Mouse (Mus musculus) forebrain, embryonic 16.5 days (tissue): Measurements from ENCODE around the gene T2. TPM values are rescaled to one million over a fixed set of nuclear protein-coding genes. Genes with fewer than 3 reads are reported as not detected.

Source experiments
- ATAC-seq: fragments of 200-750 bp; cut with Nextera tagmentation; 2 replicates; pipeline ENCODE4 v1.8.0; 2017; ENCODE audit warnings: mild to moderate bottlenecking, moderate library complexity
- H3K27ac ChIP-seq: fragments of 300-500 bp; sonication (generic); 2 replicates; pipeline ENCODE4 v1.5.1; 2014; ENCODE audit warnings: low read length, control low read depth
- H3K27me3 ChIP-seq: fragments of 300-500 bp; sonication (generic); replicated peaks from 2 replicates; pipeline ENCODE4 v1.6.1; 2014; ENCODE audit warnings: low read length; ENCODE audit not compliant: control insufficient read depth, insufficient read depth
- H3K36me3 ChIP-seq: fragments of 300-500 bp; sonication (generic); 2 replicates; pipeline ENCODE4 v1.6.1; 2014; ENCODE audit not compliant: control insufficient read depth, insufficient read depth
- H3K4me1 ChIP-seq: fragments of 300-500 bp; sonication (generic); replicated peaks from 2 replicates; pipeline ENCODE4 v1.6.1; 2014; ENCODE audit warnings: low read length; ENCODE audit not compliant: control insufficient read depth, insufficient read depth
- H3K4me2 ChIP-seq: fragments of 300-500 bp; sonication (generic); 2 replicates; pipeline ENCODE4 v1.6.1; 2014; ENCODE audit warnings: mild to moderate bottlenecking, low read length, control low read depth
- H3K4me3 ChIP-seq: fragments of 300-500 bp; sonication (generic); replicated peaks from 2 replicates; pipeline ENCODE4 v1.5.1; 2014; ENCODE audit warnings: mild to moderate bottlenecking, low read length, control low read depth
- H3K9ac ChIP-seq: fragments of 300-500 bp; sonication (generic); replicated peaks from 2 replicates; pipeline ENCODE4 v1.6.1; 2014; ENCODE audit warnings: low read depth, low read length, control low read depth
- H3K9me3 ChIP-seq: fragments of 300-500 bp; sonication (generic); 2 replicates; pipeline ENCODE4 v1.6.1; 2016; ENCODE audit warnings: low read length; ENCODE audit not compliant: control insufficient read depth
- WGBS: fragments of 180-500 bp; shearing (Covaris S2); extraction: QIAGEN DNeasy Blood & Tissue Kit; methylation state at CpG from one replicate; pipeline ENCODE4 v1.1.7; 2014; 5-methylcytosine and 5-hydroxymethylcytosine counted together
- polyA plus RNA-seq: library from polyadenylated mRNA; unstranded; fragments of >200 nt; fragmentation: Nextera tagmentation; extraction: Ambion mirVana; gene quantifications from 2 replicates; pipeline ENCODE4 v1.2.1, GENCODE M21; 2015

Gene T2
- polyA plus RNA-seq, 1 experiment from 2014 or later, result 0.22 TPM

DNA sequence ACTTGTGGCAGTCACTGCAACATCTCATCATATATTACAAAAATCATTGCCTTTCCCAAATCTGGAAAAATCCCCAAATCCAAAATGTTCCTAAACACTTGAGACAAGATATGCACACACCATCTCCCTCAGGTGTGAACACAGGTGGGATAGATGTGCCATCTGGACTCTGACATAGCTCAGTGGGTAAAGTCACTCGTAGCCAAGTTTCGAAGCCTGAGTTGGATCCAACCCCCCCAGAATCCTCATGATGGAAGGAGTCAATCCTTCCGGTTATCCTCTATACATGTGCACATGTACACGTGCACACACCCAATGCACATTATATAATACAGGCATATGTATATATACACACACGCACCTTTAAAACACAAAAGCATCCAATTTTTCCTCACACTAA lies 5.1 kb downstream of the T2 start:
- no peak for ATAC-seq
- no peak overlapping the region for H3K27ac ChIP-seq

DNA sequence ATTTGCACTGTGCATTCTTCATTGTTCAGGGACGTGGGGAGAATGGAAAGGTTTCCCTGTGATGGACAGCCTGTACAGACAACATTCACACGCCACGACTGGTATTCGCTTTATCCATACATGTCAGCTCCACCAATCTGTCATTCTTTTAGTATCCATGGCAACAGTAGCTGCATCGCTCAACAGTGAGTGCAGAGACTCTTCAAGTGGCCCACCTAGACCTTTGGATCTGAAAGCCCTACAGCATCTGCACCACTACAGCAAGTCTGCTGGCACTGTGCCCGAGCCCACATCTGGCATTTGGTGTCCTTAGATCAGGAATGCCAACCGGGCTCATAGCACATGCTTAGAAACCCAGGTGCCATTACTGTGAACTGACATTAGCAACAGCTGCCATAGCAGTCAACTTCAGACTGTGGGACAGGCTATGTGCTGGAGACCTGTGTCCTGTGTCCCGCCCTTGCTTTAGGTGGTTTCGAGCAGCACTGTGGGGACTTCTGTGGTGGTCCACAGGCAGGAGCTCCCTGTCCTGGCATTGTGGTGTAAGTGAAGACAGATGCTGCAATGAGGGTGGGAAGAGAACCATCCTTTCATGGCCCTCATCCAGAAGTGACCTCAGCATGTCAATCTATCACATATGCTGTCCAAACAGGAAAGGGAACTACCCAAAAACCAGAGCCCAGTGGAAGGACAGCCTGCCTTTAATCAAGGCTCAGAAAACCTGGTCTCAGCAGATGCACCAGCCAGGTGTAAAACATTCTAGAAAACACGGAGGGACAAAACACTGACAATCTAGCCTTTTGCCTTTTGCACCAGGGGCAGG lies 5.7 kb downstream of the T2 start:
- peak; percentile 47 for ATAC-seq
- Histone ChIP-seq H3K9ac (no peak overlapping the region), H3K27me3 (no peaks in the 10 kb centered on the region), H3K27ac (no peak overlapping the region), H3K4me1 (peaks cover 13% of the 10 kb centered on the region), H3K9me3 (no peaks in the 10 kb centered on the region), H3K36me3 (no peaks in the 10 kb centered on the region), H3K4me2 (no peak overlapping the region), H3K4me3 (no peak overlapping the region)
- 57% methylated on average over 10 of the region's 10 CpGs for WGBS

More for the DNA sequence above, 5.1 kb downstream of the T2 start:
- H3K27me3 ChIP-seq, result no peaks in the 10 kb centered on the region
- no peaks in the 10 kb centered on the region for H3K9me3 ChIP-seq
- no peak overlapping the region for H3K4me2 ChIP-seq
- peaks cover 8% of the 10 kb centered on the region for H3K4me1 ChIP-seq
- no peak overlapping the region for H3K9ac ChIP-seq
- WGBS, result 80% methylated on average over 5 of the region's 5 CpGs
- no peak overlapping the region for H3K4me3 ChIP-seq
- H3K36me3 ChIP-seq, result no peaks in the 10 kb centered on the region

GRCm38 (mm10) chr17:8367514-8368480 lies 12.0 kb downstream of the T2 start:
- H3K36me3 ChIP-seq, result no peaks in the 10 kb centered on the region
- H3K9me3 ChIP-seq, result no peaks in the 10 kb centered on the region
- ATAC-seq, result peak; percentile 53
- peak overlapping the region; percentile 99 for H3K27ac ChIP-seq
- H3K4me2 ChIP-seq, result peak overlapping the region; percentile 44
- WGBS, result 5% methylated on average over 20 of the region's 20 CpGs
- peaks cover 51% of the 10 kb centered on the region for H3K4me1 ChIP-seq
- H3K9ac ChIP-seq, result peak overlapping the region; percentile 64
- H3K4me3 ChIP-seq, result 0 out of 2 replicates have a peak overlapping the region, but pooled peaks have one; percentile 12
- H3K27me3 ChIP-seq, result no peaks in the 10 kb centered on the region

- Histone ChIP-seq H3K4me2 (peak overlapping the region; percentile 48), H3K9ac (peak overlapping the region; percentile 46), H3K27me3 (no peaks in the 10 kb centered on the region), H3K27ac (peak overlapping the region; percentile 99), H3K36me3 (no peaks in the 10 kb centered on the region), H3K4me3 (peak overlapping the region; percentile 28), H3K9me3 (no peaks in the 10 kb centered on the region), H3K4me1 (peaks cover 55% of the 10 kb centered on the region)
- WGBS, result 6% methylated on average over 8 of the region's 8 CpGs
- ATAC-seq, result peak; percentile 74
These were observed 12.8 kb downstream of the T2 start for GRCm38 (mm10) chr17:8368570-8368969.

GRCm38 (mm10) chr17:8369171-8369570 lies 13.4 kb downstream of the T2 start:
- H3K9me3 ChIP-seq, result no peaks in the 10 kb centered on the region

GRCm38 (mm10) chr17:8370634-8371229 lies 14.9 kb downstream of the T2 start:
- WGBS, result 18% methylated on average over 13 of the region's 13 CpGs
- H3K4me3 ChIP-seq, result no peak overlapping the region
- H3K4me1 ChIP-seq, result peaks cover 58% of the 10 kb centered on the region
- H3K36me3 ChIP-seq, result no peaks in the 10 kb centered on the region
- no peak for ATAC-seq
- peak overlapping the region; percentile 62 for H3K9ac ChIP-seq
- no peak overlapping the region for H3K4me2 ChIP-seq
- no peaks in the 10 kb centered on the region for H3K27me3 ChIP-seq
- H3K9me3 ChIP-seq, result no peaks in the 10 kb centered on the region
- H3K27ac ChIP-seq, result peak overlapping the region; percentile 97

More at GRCm38 (mm10) chr17:8369171-8369570, 13.4 kb downstream of the T2 start:
- peaks cover 55% of the 10 kb centered on the region for H3K4me1 ChIP-seq
- ATAC-seq, result no peak
- H3K4me3 ChIP-seq, result no peak overlapping the region
- no peak overlapping the region; the same call in 1 of the 2 replicates for H3K9ac ChIP-seq
- H3K36me3 ChIP-seq, result no peaks in the 10 kb centered on the region
- no peaks in the 10 kb centered on the region for H3K27me3 ChIP-seq
- H3K4me2 ChIP-seq, result no peak overlapping the region
- WGBS, result 19% methylated on average over 2 of the region's 2 CpGs
- peak overlapping the region; percentile 99 for H3K27ac ChIP-seq

- H3K4me1 ChIP-seq, result peaks cover 57% of the 10 kb centered on the region
- peak overlapping the region; percentile 56 for H3K4me2 ChIP-seq
- peak overlapping the region; percentile 41 for H3K4me3 ChIP-seq
- H3K36me3 ChIP-seq, result no peaks in the 10 kb centered on the region
- WGBS, result under 1% methylated on average over 7 of the region's 7 CpGs
- H3K9ac ChIP-seq, result peak overlapping the region; percentile 62
- no peaks in the 10 kb centered on the region for H3K9me3 ChIP-seq
- peak overlapping the region; percentile 97 for H3K27ac ChIP-seq
- no peaks in the 10 kb centered on the region for H3K27me3 ChIP-seq
- peak; percentile 85 for ATAC-seq
These were observed 16.0 kb downstream of the T2 start for GRCm38 (mm10) chr17:8371834-8372233.

DNA sequence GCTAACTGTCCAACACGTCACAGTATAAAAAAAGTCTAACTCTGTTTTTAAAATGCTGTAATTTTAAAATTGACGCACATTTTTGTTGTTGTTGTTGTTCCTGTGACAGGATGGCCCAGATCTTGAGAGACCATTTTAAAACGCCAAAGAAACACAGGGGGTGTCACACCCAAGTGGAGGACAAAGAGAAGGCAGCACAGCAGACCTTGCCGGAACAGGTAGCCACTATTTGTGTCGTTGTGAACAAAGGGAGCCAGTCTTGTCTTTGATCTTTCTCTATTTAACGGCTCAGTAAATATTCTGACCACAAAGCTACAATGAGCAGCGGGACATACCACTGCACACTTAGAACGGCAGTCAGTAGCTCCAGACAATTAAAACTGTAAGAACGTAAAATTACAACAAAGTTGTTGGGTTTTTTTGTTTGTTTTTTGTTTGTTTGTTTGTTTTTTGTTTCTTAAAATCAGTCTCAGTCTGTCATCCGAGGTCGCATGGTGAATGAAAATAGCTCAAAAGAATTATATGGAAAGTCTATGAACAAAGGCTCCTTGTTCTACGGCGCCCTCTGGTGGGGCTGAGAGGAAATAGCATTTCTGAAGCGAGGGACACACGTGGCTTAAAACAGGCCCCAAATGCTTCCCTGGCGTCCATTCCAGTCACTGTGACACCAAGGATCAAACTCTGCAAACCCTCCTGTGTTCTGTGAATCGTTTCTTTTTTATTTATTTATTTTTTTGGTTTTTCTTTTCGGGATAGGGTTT lies 16.7 kb downstream of the T2 start:
- under 1% methylated on average over 18 of the region's 18 CpGs for WGBS
- H3K9me3 ChIP-seq, result no peaks in the 10 kb centered on the region

More for the DNA sequence above, 16.7 kb downstream of the T2 start:
- peak; percentile 9 for ATAC-seq
- peak overlapping the region; percentile 97 for H3K27ac ChIP-seq
- no peaks in the 10 kb centered on the region for H3K36me3 ChIP-seq
- H3K9ac ChIP-seq, result peak overlapping the region; percentile 62
- peaks cover 51% of the 10 kb centered on the region for H3K4me1 ChIP-seq
- H3K27me3 ChIP-seq, result no peaks in the 10 kb centered on the region
- peak overlapping the region; percentile 56 for H3K4me2 ChIP-seq
- H3K4me3 ChIP-seq, result peak overlapping the region; percentile 41
